Mouse (Mus musculus) limb, embryonic 13.5 days (tissue): Measurements from ENCODE around the gene Hmbs. TPM values are rescaled to one million over a fixed set of nuclear protein-coding genes. Genes with fewer than 3 reads are reported as not detected.
"Not testable (repeated sequence)": the region's sequence is repeated elsewhere in the genome, so short reads cannot be mapped to it uniquely, and the experiment has no call there.

Experiments used
- ATAC-seq: fragments of 200-750 bp; cut with Nextera tagmentation; 2 replicates; pipeline ENCODE4 v1.8.0; 2017; ENCODE audit warnings: low read depth, moderate number of reproducible peaks, moderate TSS enrichment; ENCODE audit not compliant: low FRiP score
- H3K27ac ChIP-seq: fragments of 300-500 bp; sonication (generic); 2 replicates; pipeline ENCODE4 v1.5.1; 2015; ENCODE audit warnings: inconsistent platforms, mild to moderate bottlenecking, moderate library complexity
- H3K27me3 ChIP-seq: fragments of 300-500 bp; sonication (generic); 2 replicates; pipeline ENCODE4 v1.6.1; 2015; ENCODE audit warnings: mild to moderate bottlenecking, inconsistent platforms
- H3K36me3 ChIP-seq: fragments of 300-500 bp; sonication (generic); 2 replicates; pipeline ENCODE4 v1.6.1; 2015; ENCODE audit warnings: inconsistent platforms, mild to moderate bottlenecking, moderate library complexity
- H3K4me1 ChIP-seq: fragments of 300-500 bp; sonication (generic); 2 replicates; pipeline ENCODE4 v1.6.1; 2015; ENCODE audit warnings: inconsistent platforms
- H3K4me2 ChIP-seq: fragments of 300-500 bp; sonication (generic); replicated peaks from 2 replicates; pipeline ENCODE4 v1.6.1; 2015; ENCODE audit warnings: inconsistent platforms, mild to moderate bottlenecking, moderate library complexity
- H3K4me3 ChIP-seq: fragments of 300-500 bp; sonication (generic); 2 replicates; pipeline ENCODE4 v1.5.1; 2015; ENCODE audit warnings: moderate library complexity, mild to moderate bottlenecking, inconsistent platforms
- H3K9ac ChIP-seq: fragments of 300-500 bp; sonication (generic); 2 replicates; pipeline ENCODE4 v1.6.1; 2015; ENCODE audit warnings: mild to moderate bottlenecking, inconsistent platforms
- H3K9me3 ChIP-seq: fragments of 300-500 bp; sonication (generic); 2 replicates; pipeline ENCODE4 v1.6.1; 2016; ENCODE audit warnings: inconsistent platforms
- WGBS: fragments of 180-500 bp; shearing (Covaris S2); methylation state at CpG from one replicate; pipeline ENCODE4 v1.1.7; 2015; 5-methylcytosine and 5-hydroxymethylcytosine counted together
- microRNA-seq: library from miRNA; unstranded; fragments of <30 nt; microRNA quantifications from one replicate; pipeline ENCODE4, GENCODE M21; 2016
- polyA plus RNA-seq: library from polyadenylated mRNA; unstranded; fragments of >200 nt; fragmentation: Nextera tagmentation; extraction: Ambion mirVana; gene quantifications from 2 replicates; pipeline ENCODE4 v1.2.1, GENCODE M21; 2015

The Hmbs gene
- polyA plus RNA-seq, 1 experiment from 2014 or later: 111 TPM

DNA sequence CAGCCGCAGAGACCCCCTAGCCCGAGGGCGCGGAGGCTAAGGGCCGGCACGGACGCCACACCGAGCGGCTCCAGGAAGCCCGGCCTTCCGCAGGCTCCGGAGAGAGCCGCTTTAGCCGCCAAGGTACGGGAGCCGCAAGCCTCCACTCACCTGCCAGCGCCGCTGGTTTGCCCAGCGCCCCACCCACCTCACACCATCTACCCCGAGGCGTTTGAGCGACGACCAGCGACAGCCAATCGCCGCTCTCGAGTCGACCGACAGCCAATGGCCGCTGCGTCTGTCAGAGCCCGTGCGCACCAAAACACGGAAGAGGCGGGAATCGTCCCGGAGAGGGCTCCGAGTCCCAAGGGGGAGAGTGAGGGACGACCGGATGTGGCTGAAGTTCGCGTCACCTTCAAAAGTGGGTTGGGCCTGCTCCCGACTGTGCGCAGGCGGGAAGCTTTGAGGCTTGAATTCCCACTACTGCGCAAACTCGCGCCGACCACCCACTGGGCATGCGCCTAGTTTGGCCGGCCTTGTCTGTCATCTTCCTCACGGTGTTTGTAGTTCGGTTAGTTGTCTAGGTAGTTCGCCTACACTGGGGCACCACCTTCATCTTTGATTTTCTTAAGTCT lies 38.5 kb downstream of the Hmbs start, which contains the start of gene Hinfp:
Gene Hinfp, minus strand, starts transcription at position 206 of the 614 bp plus-strand sequence.
- Histone ChIP-seq H3K27ac (peak within 1 kb of the TSS; percentile 75), H3K9me3 (no peaks in the 10 kb centered on the region), H3K9ac (peak within 1 kb of the TSS; percentile 96), H3K36me3 (peaks cover 28% of the 10 kb centered on the region), H3K4me2 (peak within 1 kb of the TSS; percentile 82), H3K4me3 (peak within 1 kb of the TSS; percentile 96), H3K4me1 (peaks cover 16% of the 10 kb centered on the region), H3K27me3 (no peaks in the 10 kb centered on the region)
- WGBS: under 1% methylated on average over 54 of the region's 54 CpGs
- ATAC-seq: peak; percentile 99

DNA sequence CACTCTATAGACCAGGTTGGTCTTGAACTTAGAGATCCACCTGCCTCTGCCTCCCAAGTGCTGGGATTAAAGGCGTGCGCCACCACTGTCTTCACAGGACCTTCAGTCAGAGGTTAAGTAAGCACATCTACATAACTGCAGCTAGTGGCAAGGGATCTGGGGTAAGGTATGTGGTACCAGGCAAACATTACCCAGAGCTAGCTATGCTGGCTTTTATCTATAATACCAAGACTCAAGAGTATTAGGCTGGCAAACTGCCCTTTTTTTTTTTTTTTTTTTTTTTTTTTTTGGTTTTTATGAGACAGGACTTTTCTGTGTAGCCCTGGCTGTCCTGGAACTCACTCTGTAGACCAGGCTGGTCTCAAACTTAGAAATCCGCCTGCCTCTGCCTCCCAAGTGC lies 44.0 kb downstream of the Hmbs start:
- peaks cover 16% of the 10 kb centered on the region for H3K4me1 ChIP-seq
- H3K4me3 ChIP-seq, H3K9ac ChIP-seq, ATAC-seq, H3K27me3 ChIP-seq, H3K4me2 ChIP-seq, H3K27ac ChIP-seq, H3K9me3 ChIP-seq: not testable (repeated sequence)
- H3K36me3 ChIP-seq: peaks cover 78% of the 10 kb centered on the region
- 89% methylated on average over 3 of the region's 3 CpGs for WGBS

DNA sequence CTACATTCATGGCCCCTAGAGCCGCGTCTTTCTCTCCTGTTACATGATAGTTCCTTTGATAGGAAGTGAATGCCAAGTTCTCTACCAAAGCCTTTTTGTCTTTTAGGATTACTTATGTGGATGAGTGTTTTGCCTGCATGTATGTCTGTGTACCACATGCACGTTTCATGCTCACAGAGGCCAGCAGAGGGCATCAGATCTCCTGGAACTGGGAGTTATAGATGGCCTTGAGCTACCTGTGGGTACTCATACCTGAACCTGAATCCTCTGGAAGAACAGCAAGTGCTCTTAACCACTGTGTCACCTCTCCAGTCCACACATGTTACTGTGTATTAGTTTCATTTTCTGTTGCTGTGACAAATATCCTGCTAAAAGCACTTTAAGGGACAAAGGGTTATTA lies 51.5 kb downstream of the Hmbs start:
- H3K9ac ChIP-seq: no peak overlapping the region
- 68% methylated on average over 3 of the region's 3 CpGs for WGBS
- H3K36me3 ChIP-seq: peaks cover 71% of the 10 kb centered on the region

DNA sequence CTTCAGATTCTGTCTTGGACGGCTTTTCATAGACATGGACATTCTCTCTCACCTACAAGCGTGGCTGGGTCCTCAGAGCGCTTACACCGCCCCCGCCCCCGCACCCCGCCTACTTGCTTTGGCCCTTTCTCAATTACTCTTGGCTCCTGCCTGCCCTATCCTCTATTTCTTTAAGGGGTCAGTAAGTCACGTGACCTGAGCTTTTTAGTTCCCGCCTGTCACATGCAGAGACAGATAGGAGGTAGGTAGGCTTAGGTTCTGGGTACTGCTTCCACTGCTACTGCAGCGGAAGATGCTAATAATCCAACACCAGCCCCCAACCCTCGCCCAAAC lies 55.1 kb downstream of the Hmbs start:
- Histone ChIP-seq H3K4me2 (peak overlapping the region; percentile 93), H3K9me3 (no peaks in the 10 kb centered on the region), H3K27ac (no peak overlapping the region), H3K4me1 (peaks cover 21% of the 10 kb centered on the region), H3K4me3 (peak overlapping the region; percentile 85), H3K36me3 (peaks cover 38% of the 10 kb centered on the region), H3K9ac (0 out of 2 replicates have a peak overlapping the region, but pooled peaks have one; percentile 89), H3K27me3 (peaks cover 43% of the 10 kb centered on the region)
- ATAC-seq: no peak
- WGBS: 9% methylated on average over 11 of the region's 11 CpGs

More for the DNA sequence above, 51.5 kb downstream of the Hmbs start:
- no peak for ATAC-seq
- no peak overlapping the region for H3K4me3 ChIP-seq
- peaks cover 28% of the 10 kb centered on the region for H3K27me3 ChIP-seq
- H3K27ac ChIP-seq: no peak overlapping the region
- no peak overlapping the region for H3K4me2 ChIP-seq
- no peaks in the 10 kb centered on the region for H3K9me3 ChIP-seq
- peaks cover 10% of the 10 kb centered on the region for H3K4me1 ChIP-seq

DNA sequence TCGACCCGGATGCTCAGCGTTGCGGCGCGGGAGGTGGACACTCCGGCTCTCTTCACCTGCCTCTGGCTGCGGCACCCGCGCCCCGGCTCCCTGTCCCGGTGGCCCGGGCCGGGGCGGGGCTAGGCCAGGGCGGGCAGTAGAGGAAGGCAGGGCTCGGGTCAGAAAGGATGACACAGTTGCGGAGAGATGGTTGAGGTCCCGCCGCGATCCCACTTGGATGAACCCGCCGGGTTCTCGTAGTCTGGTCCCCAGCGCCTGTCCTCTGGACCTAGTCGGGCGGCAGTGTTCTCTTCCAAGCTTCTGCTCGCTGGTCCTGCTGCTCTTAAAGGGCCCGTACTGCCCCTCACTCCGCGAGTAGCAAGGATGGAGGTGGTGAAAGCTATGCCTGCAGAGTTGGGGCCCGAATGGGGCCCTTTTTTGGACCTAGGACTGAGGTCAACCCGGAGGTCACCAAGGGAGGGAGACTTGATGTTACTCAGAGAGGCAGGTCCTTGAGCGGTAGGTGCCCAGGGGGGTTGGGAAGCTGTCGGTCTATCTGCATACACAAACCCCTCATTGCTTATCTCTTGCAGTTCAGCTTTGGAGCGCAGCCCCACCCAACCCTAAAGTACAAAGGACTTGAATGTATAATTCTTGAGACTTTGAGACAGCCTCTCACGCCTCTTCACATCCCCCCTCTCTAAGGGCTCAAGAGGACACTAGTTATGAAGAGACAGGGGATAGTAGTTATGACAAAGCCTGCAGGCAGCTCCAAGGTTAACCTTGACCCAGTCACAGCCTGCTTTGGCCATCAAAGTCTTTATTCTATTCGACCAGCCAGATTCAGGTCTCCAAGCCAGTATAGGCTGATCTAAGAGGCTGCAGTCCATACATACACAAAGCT lies 55.7 kb downstream of the Hmbs start, which contains the start of gene Abcg4:
Gene Abcg4, minus strand, starts transcription at position 540 of the 883 bp plus-strand sequence.
- no peak within 1 kb of the TSS for H3K27ac ChIP-seq
- ATAC-seq: peak; percentile 26
- peaks cover 32% of the 10 kb centered on the region for H3K36me3 ChIP-seq
- H3K4me3 ChIP-seq: peak within 1 kb of the TSS; percentile 85
- WGBS: 2% methylated on average over 38 of the region's 38 CpGs
- H3K9ac ChIP-seq: peak within 1 kb of the TSS; percentile 89
- peak within 1 kb of the TSS; percentile 93 for H3K4me2 ChIP-seq
- peaks cover 21% of the 10 kb centered on the region for H3K4me1 ChIP-seq
- no peaks in the 10 kb centered on the region for H3K9me3 ChIP-seq
- H3K27me3 ChIP-seq: peaks cover 43% of the 10 kb centered on the region

DNA sequence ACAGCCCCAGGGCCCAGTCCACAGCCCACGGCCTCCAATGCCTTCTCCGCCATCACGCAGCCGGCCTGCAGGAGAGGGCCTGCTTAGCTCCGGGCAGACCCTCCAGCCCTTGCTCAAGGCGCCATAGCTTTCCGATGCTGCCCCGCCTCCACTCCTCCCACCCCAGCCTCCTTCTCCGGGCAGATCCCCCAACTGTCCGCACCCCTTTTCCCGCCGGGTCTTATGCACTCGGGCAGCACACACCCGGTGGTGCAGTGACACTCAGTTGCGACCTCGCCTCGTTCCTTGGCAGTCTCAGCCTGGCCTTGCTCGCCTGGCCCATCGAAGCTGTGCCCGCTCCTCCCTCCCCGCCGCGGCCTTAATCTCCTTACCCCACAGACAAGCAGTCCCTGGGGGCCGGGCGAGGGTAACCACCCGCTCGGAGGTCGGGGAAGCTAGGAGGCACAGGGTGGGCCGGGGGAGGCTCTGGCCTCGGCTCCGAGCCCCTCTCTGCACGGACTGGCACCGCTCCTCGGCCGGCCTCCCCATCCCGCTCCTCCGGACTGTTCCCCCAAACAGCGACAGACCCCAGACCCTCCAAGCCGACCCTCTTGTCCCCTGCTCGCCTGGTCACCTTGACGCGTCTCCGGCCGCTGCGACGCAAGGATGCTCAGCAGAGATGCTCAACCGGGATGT lies 56.5 kb downstream of the Hmbs start:
- under 1% methylated on average over 47 of the region's 47 CpGs for WGBS
- peak overlapping the region; percentile 89 for H3K9ac ChIP-seq
- no peaks in the 10 kb centered on the region for H3K9me3 ChIP-seq
- H3K27me3 ChIP-seq: peaks cover 43% of the 10 kb centered on the region
- ATAC-seq: peak; percentile 51
- peak overlapping the region; percentile 85 for H3K4me3 ChIP-seq
- peaks cover 24% of the 10 kb centered on the region for H3K36me3 ChIP-seq
- H3K4me2 ChIP-seq: peak overlapping the region; percentile 93
- no peak overlapping the region for H3K27ac ChIP-seq
- peaks cover 21% of the 10 kb centered on the region for H3K4me1 ChIP-seq

DNA sequence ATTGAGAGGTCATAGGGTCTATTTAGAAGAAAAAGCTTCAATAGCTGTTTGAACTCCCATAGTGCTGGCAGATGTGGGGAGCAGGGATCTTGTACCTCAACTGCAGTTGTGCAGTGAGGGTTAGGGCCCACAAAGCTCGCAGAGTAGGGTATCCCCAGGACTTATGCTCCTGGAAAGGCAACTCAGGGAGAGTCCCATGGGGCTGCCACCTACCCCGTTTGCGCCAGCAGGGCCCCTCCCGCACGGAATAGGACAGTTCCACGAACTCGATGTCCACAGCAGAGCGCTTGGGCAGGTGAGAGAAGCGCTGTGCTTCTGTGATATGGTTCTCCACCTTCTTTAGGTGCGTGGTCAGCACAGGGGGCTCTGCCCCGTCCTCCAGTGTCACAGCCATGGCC lies 57.0 kb downstream of the Hmbs start:
- H3K4me2 ChIP-seq: peak overlapping the region; percentile 93
- no peak; the same call in 1 of the 2 replicates for ATAC-seq
- H3K9ac ChIP-seq: peak overlapping the region; percentile 89
- no peaks in the 10 kb centered on the region for H3K9me3 ChIP-seq
- H3K27ac ChIP-seq: no peak overlapping the region
- peaks cover 19% of the 10 kb centered on the region for H3K36me3 ChIP-seq
- peak overlapping the region; percentile 85 for H3K4me3 ChIP-seq
- peaks cover 21% of the 10 kb centered on the region for H3K4me1 ChIP-seq
- 10% methylated on average over 11 of the region's 11 CpGs for WGBS
- peaks cover 43% of the 10 kb centered on the region for H3K27me3 ChIP-seq

Small RNA genes lying within 50 kb of the gene (microRNA-seq; reads per million reads assigned to microRNA genes)
- gene Gm44335: not detected

Other genes starting within 250 kb of the Hmbs start
- gene Mfrp, start 242.5 kb downstream of the Hmbs start, polyA plus RNA-seq: 0.13 and 0.17 TPM in 2 replicates
- 2.6 and 3.4 TPM in 2 replicates for gene C1qtnf5, start 237.0 kb downstream of the Hmbs start, polyA plus RNA-seq
- gene Gm49380, start 230.7 kb downstream of the Hmbs start, polyA plus RNA-seq: 0.09 and 0.10 TPM in 2 replicates
- 79.6 and 84.1 TPM in 2 replicates for gene Rnf26, start 230.7 kb downstream of the Hmbs start, polyA plus RNA-seq
- 29.6 and 30.4 TPM in 2 replicates for gene Mcam, start 209.8 kb downstream of the Hmbs start, polyA plus RNA-seq
- 17.5 and 19.6 TPM in 2 replicates for gene Cbl, start 110.2 kb downstream of the Hmbs start, polyA plus RNA-seq
- gene Ccdc153, start 103.6 kb downstream of the Hmbs start, polyA plus RNA-seq: not detected in 2 replicates
- 0.09 and 0.11 TPM in 2 replicates for gene Pdzd3, start 92.8 kb downstream of the Hmbs start, polyA plus RNA-seq
- gene Nlrx1, start 75.6 kb downstream of the Hmbs start, polyA plus RNA-seq: 8.2 and 8.3 TPM in 2 replicates
- 7.3 and 7.4 TPM in 2 replicates for gene Abcg4, start 55.6 kb downstream of the Hmbs start, polyA plus RNA-seq
- 26.1 and 29.6 TPM in 2 replicates for gene Hinfp, start 38.6 kb downstream of the Hmbs start, polyA plus RNA-seq
- gene C2cd2l, start 23.9 kb downstream of the Hmbs start, polyA plus RNA-seq: 6.8 and 7.8 TPM in 2 replicates
- gene Dpagt1, start 18.2 kb downstream of the Hmbs start, polyA plus RNA-seq: 40.2 and 40.5 TPM in 2 replicates
- gene H2afx, start 9.5 kb downstream of the Hmbs start, polyA plus RNA-seq: 382 and 390 TPM in 2 replicates
- gene Vps11, start 17.4 kb upstream of the Hmbs start, polyA plus RNA-seq: 27.8 and 28.9 TPM in 2 replicates
- gene Hyou1, start 35.3 kb upstream of the Hmbs start, polyA plus RNA-seq: 30.9 and 36.8 TPM in 2 replicates
- gene Slc37a4, start 52.6 kb upstream of the Hmbs start, polyA plus RNA-seq: 11.1 and 11.5 TPM in 2 replicates
- gene Rps25, start 62.9 kb upstream of the Hmbs start, polyA plus RNA-seq: 1,961 and 2,001 TPM in 2 replicates
- gene Trappc4, start 63.4 kb upstream of the Hmbs start, polyA plus RNA-seq: 160 and 165 TPM in 2 replicates
- 32.2 and 35.5 TPM in 2 replicates for gene Ccdc84, start 74.3 kb upstream of the Hmbs start, polyA plus RNA-seq
- gene Foxr1, start 96.9 kb upstream of the Hmbs start, polyA plus RNA-seq: not detected in 2 replicates
- 0.31 and 0.36 TPM in 2 replicates for gene Upk2, start 110.7 kb upstream of the Hmbs start, polyA plus RNA-seq
- gene Bcl9l, start 138.6 kb upstream of the Hmbs start, polyA plus RNA-seq: 14.5 and 15.0 TPM in 2 replicates
- 0.09 TPM in 1 of 2 replicates, not detected in the other for gene Cxcr5, start 217.6 kb upstream of the Hmbs start, polyA plus RNA-seq